Mouse (Mus musculus): Measurements from ENCODE around the gene Frzb. TPM values are rescaled to one million over a fixed set of nuclear protein-coding genes. Genes with fewer than 3 reads are reported as not detected.
A peak's percentile ranks its signal among the peaks of the same experiment; 100 is the strongest.

Frzb gene
- polyA plus RNA-seq, 1 experiment from 2014 or later = 72.0 TPM

DNA sequence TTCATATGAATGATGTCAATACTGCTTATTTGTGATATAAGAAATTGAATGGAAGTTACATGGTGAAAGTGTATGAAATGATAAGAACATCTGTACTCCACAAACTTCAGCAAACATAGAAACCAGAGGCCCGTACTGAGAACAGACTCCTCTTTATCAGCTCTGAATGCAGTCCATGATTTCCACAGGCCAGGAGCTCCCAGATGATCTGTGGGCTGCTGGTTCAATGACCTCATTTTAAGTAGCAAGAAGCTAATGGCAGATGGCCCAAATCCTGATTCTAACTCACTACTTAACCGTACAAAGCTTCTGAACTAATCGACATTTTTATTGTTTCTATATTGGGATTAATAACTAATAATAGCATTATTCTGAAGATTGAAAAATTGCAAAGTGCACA, 33.0 kb downstream of the Frzb start:
- Histone ChIP-seq H3K9me3 (no peaks in the 10 kb centered on the region), H3K4me1 (peaks cover 23% of the 10 kb centered on the region), H3K27me3 (replicated peaks; ENCODE audit: low read depth, poor library complexity, severe bottlenecking) (no peaks in the 10 kb centered on the region), H3K36me3 (replicated peaks) (peaks cover 66% of the 10 kb centered on the region), H3K27ac (replicated peaks) (no peak overlapping the region), H3K4me3 (no peak overlapping the region)
- WGBS = 79% methylated on average over 3 of the region's 3 CpGs
- no peak for DNase-seq (ENCODE audit: low spot score)

- Histone ChIP-seq H3K4me1 (peaks cover 29% of the 10 kb centered on the region), H3K27me3 (replicated peaks; ENCODE audit: low read depth, poor library complexity, severe bottlenecking) (no peaks in the 10 kb centered on the region), H3K36me3 (replicated peaks) (peaks cover 58% of the 10 kb centered on the region), H3K9me3 (no peaks in the 10 kb centered on the region), H3K27ac (replicated peaks) (peak overlapping the region; percentile 72), H3K4me3 (no peak overlapping the region)
- no peak for DNase-seq (ENCODE audit: low spot score)
- WGBS = 81% methylated on average over 18 of the region's 18 CpGs
Measured at GRCm38 (mm10) chr2:80413124-80413523, 34.3 kb downstream of the Frzb start.

GRCm38 (mm10) chr2:80409893-80410574, 37.4 kb downstream of the Frzb start:
- Histone ChIP-seq H3K4me1 (peaks cover 54% of the 10 kb centered on the region), H3K9me3 (no peaks in the 10 kb centered on the region), H3K27ac (replicated peaks) (peak overlapping the region; percentile 80), H3K27me3 (replicated peaks; ENCODE audit: low read depth, poor library complexity, severe bottlenecking) (no peaks in the 10 kb centered on the region; the same call in 1 of the 2 replicates), H3K36me3 (replicated peaks) (peaks cover 28% of the 10 kb centered on the region), H3K4me3 (0 out of 2 replicates have a peak overlapping the region, but pooled peaks have one; percentile 3)
- peak; percentile 87 for DNase-seq (ENCODE audit: low spot score)
- 40% methylated on average over 12 of the region's 12 CpGs for WGBS

DNA sequence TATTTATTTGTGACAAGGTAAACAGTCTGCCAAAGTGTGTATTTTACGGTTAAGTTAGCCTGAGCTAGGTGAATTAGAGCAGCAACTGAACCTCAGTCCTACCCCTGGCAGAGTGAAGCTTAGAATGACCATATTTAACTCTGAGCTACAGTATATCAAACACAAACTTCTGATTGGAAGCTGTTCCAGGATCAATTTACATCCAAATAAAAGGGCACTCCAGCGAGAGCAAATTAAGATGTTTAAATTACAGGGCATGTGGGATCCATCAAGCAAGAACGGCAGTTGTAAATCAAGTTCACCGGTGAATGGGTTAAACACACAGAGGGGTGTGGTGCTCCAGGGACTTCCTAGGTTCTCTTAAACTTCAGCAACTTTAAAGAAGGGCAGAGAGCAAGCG, 42.7 kb downstream of the Frzb start:
- DNase-seq (ENCODE audit: low spot score) = peak; percentile 62
- H3K9me3 ChIP-seq = no peaks in the 10 kb centered on the region
- H3K4me1 ChIP-seq = peaks cover 45% of the 10 kb centered on the region
- peak overlapping the region; percentile 18; the same call in 1 of the 2 replicates for H3K4me3 ChIP-seq
- peaks cover 33% of the 10 kb centered on the region for H3K27me3 ChIP-seq (replicated peaks; ENCODE audit: low read depth, poor library complexity, severe bottlenecking)
- no peaks in the 10 kb centered on the region for H3K36me3 ChIP-seq (replicated peaks)
- WGBS = 26% methylated on average over 5 of the region's 5 CpGs
- H3K27ac ChIP-seq (replicated peaks) = peak overlapping the region; percentile 79

DNA sequence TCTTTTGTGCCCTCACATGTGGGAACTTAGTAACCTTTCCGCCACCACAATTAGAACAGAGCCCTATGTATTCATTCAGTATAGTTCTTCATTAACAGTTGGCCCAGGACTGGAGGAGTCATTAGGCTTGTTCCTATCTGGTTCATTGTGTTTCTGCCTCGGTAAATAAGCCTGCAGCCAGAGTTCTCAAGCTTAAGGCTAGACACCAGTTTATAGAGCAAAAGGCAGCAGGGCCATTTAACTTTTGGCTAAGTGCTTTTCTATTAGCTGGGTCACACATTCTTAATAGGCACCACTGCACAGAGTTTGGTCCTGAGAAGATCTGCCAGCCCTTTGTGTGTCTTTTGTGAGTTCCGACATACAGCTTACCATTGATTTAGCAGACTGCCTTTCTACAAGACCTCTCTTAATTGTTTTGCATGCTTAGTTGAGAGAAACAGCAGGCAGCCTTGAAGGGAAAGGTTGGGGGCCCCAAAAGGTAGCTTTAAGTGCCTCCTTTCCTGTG, 48.8 kb downstream of the Frzb start:
- Histone ChIP-seq H3K27me3 (replicated peaks; ENCODE audit: low read depth, poor library complexity, severe bottlenecking) (peaks cover 43% of the 10 kb centered on the region), H3K4me3 (no peak overlapping the region), H3K36me3 (replicated peaks) (no peaks in the 10 kb centered on the region), H3K27ac (replicated peaks) (peak overlapping the region; percentile 77), H3K4me1 (peaks cover 38% of the 10 kb centered on the region), H3K9me3 (no peaks in the 10 kb centered on the region)
- DNase-seq (ENCODE audit: low spot score) = peak; percentile 25
- WGBS = 8% methylated on average over 3 of the region's 3 CpGs

- Histone ChIP-seq H3K36me3 (replicated peaks) (no peaks in the 10 kb centered on the region), H3K27me3 (replicated peaks; ENCODE audit: low read depth, poor library complexity, severe bottlenecking) (peaks cover 25% of the 10 kb centered on the region), H3K4me1 (peaks cover 38% of the 10 kb centered on the region), H3K4me3 (no peak overlapping the region), H3K27ac (replicated peaks) (peak overlapping the region; percentile 77), H3K9me3 (no peaks in the 10 kb centered on the region)
- 39% methylated on average over 3 of the region's 3 CpGs for WGBS
- DNase-seq (ENCODE audit: low spot score) = no peak
Measured at GRCm38 (mm10) chr2:80396864-80397263, 50.6 kb downstream of the Frzb start.

DNA sequence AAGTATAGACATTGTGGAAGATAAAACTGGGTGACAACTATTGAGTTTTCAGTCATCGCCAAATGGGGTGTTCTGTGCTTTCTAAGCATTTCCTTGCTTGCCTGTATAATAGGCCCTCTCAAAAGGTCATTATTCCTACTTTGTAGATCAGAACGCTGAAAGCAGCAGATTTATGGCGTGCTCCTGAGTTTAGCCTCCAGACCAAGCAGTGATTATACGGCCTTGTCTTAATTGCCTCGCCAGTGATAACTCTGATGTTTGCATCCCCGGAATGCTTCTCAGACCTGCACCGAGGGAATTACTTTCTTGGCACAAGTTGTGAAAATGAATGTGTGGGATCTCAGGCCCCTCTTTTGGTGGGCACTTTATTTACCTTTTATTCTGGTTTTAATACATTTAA, 51.4 kb downstream of the Frzb start:
- peak overlapping the region; percentile 59 for H3K27ac ChIP-seq (replicated peaks)
- H3K36me3 ChIP-seq (replicated peaks) = no peaks in the 10 kb centered on the region
- H3K27me3 ChIP-seq (replicated peaks; ENCODE audit: low read depth, poor library complexity, severe bottlenecking) = peaks cover 17% of the 10 kb centered on the region
- 59% methylated on average over 7 of the region's 7 CpGs for WGBS
- H3K9me3 ChIP-seq = no peaks in the 10 kb centered on the region
- no peak overlapping the region for H3K4me3 ChIP-seq
- DNase-seq (ENCODE audit: low spot score) = no peak
- H3K4me1 ChIP-seq = peaks cover 38% of the 10 kb centered on the region

DNA sequence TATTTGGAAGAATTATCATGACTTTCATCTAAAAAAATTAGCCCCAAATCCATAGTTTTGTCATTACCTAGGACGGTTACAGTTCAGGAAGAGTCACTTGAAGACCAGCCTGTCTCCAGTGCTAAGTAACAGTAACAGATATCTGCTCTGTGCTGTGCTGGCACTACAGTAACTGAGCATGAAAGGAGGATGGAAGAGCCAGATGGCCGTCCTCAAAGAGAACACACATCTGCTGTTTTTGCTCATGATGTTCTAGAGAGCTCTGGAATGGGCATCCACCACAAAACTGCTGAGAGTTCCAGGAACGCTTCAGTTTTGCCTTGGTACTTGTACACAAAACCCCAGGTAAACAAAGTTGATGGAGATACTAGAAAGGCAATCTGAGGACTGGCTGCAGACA, 59.1 kb downstream of the Frzb start:
- H3K4me1 ChIP-seq = 0 out of 2 replicates have a peak, but pooled peaks cover 9% of the 10 kb centered on the region
- H3K27ac ChIP-seq (replicated peaks) = peak overlapping the region; percentile 14; the same call in 1 of the 2 replicates
- DNase-seq (ENCODE audit: low spot score) = no peak
- H3K9me3 ChIP-seq = no peaks in the 10 kb centered on the region
- H3K4me3 ChIP-seq = no peak overlapping the region
- H3K27me3 ChIP-seq (replicated peaks; ENCODE audit: low read depth, poor library complexity, severe bottlenecking) = no peaks in the 10 kb centered on the region
- 82% methylated on average over 3 of the region's 3 CpGs for WGBS
- no peaks in the 10 kb centered on the region for H3K36me3 ChIP-seq (replicated peaks)

- Histone ChIP-seq H3K27me3 (replicated peaks; ENCODE audit: low read depth, poor library complexity, severe bottlenecking) (no peaks in the 10 kb centered on the region), H3K27ac (replicated peaks) (0 out of 2 replicates have a peak overlapping the region, but pooled peaks have one; percentile 19), H3K9me3 (no peaks in the 10 kb centered on the region), H3K36me3 (replicated peaks) (no peaks in the 10 kb centered on the region), H3K4me3 (no peak overlapping the region), H3K4me1 (0 out of 2 replicates have a peak, but pooled peaks cover 9% of the 10 kb centered on the region)
- 62% methylated on average over 9 of the region's 9 CpGs for WGBS
- no peak for DNase-seq (ENCODE audit: low spot score)
Measured at GRCm38 (mm10) chr2:80387668-80388067, 59.8 kb downstream of the Frzb start.

DNA sequence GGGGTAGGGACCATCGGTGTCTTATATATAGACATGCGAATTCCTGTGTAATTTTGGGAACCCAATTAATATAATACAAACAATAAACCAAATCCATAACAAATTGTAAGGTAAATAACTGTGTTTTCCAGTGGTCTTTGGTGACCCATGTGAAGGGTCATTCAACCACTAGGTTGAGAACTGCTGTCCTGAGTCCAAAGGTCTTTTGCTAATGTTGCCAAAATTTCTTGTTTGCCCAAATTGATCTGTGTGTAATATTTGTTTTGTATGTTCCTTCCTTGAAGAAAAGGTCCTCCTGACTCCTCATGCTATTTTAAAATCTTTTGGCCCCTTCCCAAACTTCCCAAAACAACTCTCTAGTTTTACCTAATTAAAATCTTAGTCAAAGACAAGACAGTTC, 61.2 kb downstream of the Frzb start:
- Histone ChIP-seq H3K4me3 (no peak overlapping the region), H3K4me1 (0 out of 2 replicates have a peak, but pooled peaks cover 9% of the 10 kb centered on the region), H3K27ac (replicated peaks) (no peak overlapping the region), H3K36me3 (replicated peaks) (no peaks in the 10 kb centered on the region), H3K27me3 (replicated peaks; ENCODE audit: low read depth, poor library complexity, severe bottlenecking) (no peaks in the 10 kb centered on the region), H3K9me3 (no peaks in the 10 kb centered on the region)
- 87% methylated on average over 2 of the region's 2 CpGs for WGBS
- no peak for DNase-seq (ENCODE audit: low spot score)

DNA sequence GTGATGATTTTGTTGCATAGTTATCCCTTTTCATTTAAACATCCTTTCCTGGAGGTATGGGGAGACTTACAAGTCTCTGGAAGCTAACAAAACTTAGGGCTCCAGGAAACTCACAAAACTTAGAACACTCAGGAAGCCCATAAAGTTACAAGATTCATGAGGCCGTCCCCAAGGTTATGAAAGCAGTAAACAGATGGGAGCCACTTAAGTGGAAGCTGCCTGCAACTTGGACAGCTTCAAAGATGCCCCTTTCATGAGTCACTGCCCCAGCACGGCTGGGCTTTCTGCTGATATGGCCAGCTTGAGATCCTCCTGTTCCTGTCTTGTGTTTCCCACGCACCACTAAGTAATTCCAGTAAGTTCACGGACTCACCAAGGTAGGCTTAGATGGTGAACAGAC, 63.0 kb downstream of the Frzb start:
- Histone ChIP-seq H3K27me3 (replicated peaks; ENCODE audit: low read depth, poor library complexity, severe bottlenecking) (no peaks in the 10 kb centered on the region), H3K9me3 (no peaks in the 10 kb centered on the region), H3K36me3 (replicated peaks) (no peaks in the 10 kb centered on the region), H3K4me3 (no peak overlapping the region), H3K4me1 (0 out of 2 replicates have a peak, but pooled peaks cover 9% of the 10 kb centered on the region), H3K27ac (replicated peaks) (no peak overlapping the region)
- WGBS = 78% methylated on average over 4 of the region's 4 CpGs
- DNase-seq (ENCODE audit: low spot score) = no peak

DNA sequence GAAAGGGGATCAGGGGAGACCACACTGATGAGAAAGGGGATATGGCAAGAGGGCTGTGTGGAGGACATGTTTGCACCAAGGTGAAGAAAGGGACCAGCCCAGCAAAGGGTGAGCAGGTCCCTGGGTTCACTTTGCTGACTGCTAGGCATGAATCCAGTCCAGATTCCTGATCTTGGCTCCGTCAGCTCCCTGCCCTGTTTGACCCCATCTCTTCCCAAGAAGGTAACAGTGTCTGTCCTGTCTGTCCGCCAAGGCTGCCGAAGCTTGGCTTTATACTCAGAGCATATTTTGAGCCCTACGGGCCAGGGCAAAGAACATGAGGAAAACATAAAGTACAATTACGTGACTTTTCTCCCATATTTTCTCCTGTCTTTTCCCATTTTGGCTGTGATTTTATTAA, 67.6 kb downstream of the Frzb start:
- Histone ChIP-seq H3K36me3 (replicated peaks) (no peaks in the 10 kb centered on the region), H3K4me1 (no peaks in the 10 kb centered on the region), H3K27me3 (replicated peaks; ENCODE audit: low read depth, poor library complexity, severe bottlenecking) (no peaks in the 10 kb centered on the region), H3K9me3 (peaks cover 6% of the 10 kb centered on the region; the same call in 1 of the 2 replicates), H3K4me3 (no peak overlapping the region), H3K27ac (replicated peaks) (no peak overlapping the region)
- 86% methylated on average over 5 of the region's 5 CpGs for WGBS
- DNase-seq (ENCODE audit: low spot score) = no peak

DNA sequence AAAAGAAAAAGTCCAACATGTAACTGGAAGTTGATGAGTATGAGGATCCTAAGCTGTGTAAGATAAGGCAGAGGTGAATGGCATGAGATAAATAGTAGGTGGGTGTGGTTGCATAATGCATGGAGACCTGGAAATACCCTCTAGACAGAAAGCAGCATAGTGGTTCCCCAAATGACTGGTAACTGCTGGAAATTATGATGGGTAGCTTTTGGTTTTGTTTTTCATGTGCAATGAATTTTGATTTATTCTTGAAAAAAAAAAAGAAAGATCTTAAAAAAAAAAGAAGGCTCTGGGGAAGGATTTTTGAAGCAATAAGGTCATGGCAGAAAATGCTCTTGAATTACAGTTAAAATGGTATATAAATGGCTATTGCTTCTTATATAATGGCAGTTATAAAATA, 72.5 kb downstream of the Frzb start:
- H3K9me3 ChIP-seq = peaks cover 6% of the 10 kb centered on the region; the same call in 1 of the 2 replicates
- no peak overlapping the region for H3K4me3 ChIP-seq
- DNase-seq (ENCODE audit: low spot score) = no peak
- no peaks in the 10 kb centered on the region for H3K27me3 ChIP-seq (replicated peaks; ENCODE audit: low read depth, poor library complexity, severe bottlenecking)
- H3K4me1 ChIP-seq = no peaks in the 10 kb centered on the region
- no peak overlapping the region for H3K27ac ChIP-seq (replicated peaks)
- H3K36me3 ChIP-seq (replicated peaks) = no peaks in the 10 kb centered on the region
